In genomic region chr7:114062451-114062850, GRCm38 (mm10) we compare ENCODE assay signal across 22 mouse cellular contexts. TPM values are rescaled to one million over a fixed set of nuclear protein-coding genes. Genes with fewer than 3 reads are reported as not detected.
DNase-seq lines count a peak whose midpoint lies in the region; ATAC-seq and TF ChIP-seq lines count a peak whose summit lies in the region.
"Had no signal": no experiment of that assay in that cellular context is flagged by ENCODE, and none has a peak within 500 bp of the region (broad histone marks: within the 10 kb centered on the region; RNA-seq: fewer than 3 reads in every experiment).

No protein-coding gene starts in this region.

- TF ChIP-seq POLR2A in lung, adult 2 months (IDR thresholded peaks at IDR 0.05; ENCODE audit: borderline replicate concordance, extremely low read depth, low read depth, low read length) = no peak

- H3K27ac ChIP-seq in lung, postnatal 0 days (ENCODE audit: low read length) = no peak overlapping the region
- H3K27ac ChIP-seq: embryonic facial prominence, embryonic 10.5 days; hindbrain, embryonic 15.5 days; intestine, embryonic 15.5 days; limb, embryonic 12.5 days; liver, embryonic 12.5 days; stomach, embryonic 15.5 days had no signal

- WGBS in lung, postnatal 0 days = 33% methylated on average over 1 of the region's 1 CpGs
- 29% methylated on average over 1 of the region's 1 CpGs for WGBS in lung, adult 2 months

- H3K36me3 ChIP-seq in lung, postnatal 0 days (ENCODE audit: insufficient read depth, low read length) = no peaks in the 10 kb centered on the region
- H3K36me3 ChIP-seq: hindbrain, embryonic 15.5 days; intestine, embryonic 15.5 days; stomach, embryonic 15.5 days had no signal

- no peak for TF ChIP-seq CTCF in lung, postnatal 0 days (IDR thresholded peaks at IDR 0.05)
- TF ChIP-seq CTCF in lung, adult 2 months (IDR thresholded peaks at IDR 0.05; ENCODE audit: insufficient read depth, low read length) = no peak

- TF ChIP-seq EP300 in lung, postnatal 0 days (IDR thresholded peaks at IDR 0.05) = no peak; the same call in 1 of the 2 replicates

- peak; percentile 19; the same call in 1 of the 2 replicates for ATAC-seq in lung, postnatal 0 days
- ATAC-seq: intestine, embryonic 15.5 days; liver, embryonic 12.5 days had no signal

- no peak overlapping the region for H3K9ac ChIP-seq in lung, postnatal 0 days (replicated peaks; ENCODE audit: low read depth)
- H3K9ac ChIP-seq: hindbrain, embryonic 15.5 days; intestine, embryonic 15.5 days; limb, embryonic 12.5 days; liver, embryonic 12.5 days; lung, embryonic 14.5 days; stomach, embryonic 15.5 days had no signal

- peak; percentile 23 for DNase-seq in gastrocnemius, postnatal 10 days
- DNase-seq in gastrocnemius, postnatal 25 days = no peak
- DNase-seq in lung, postnatal 0 days (ENCODE audit: low spot score) = peak; percentile 57
- DNase-seq in lung, adult 2 months = no peak
- peak; percentile 63 for DNase-seq in adrenal gland, postnatal 14 days
- DNase-seq in lung, postnatal 36 days = peak; percentile 56
- no peak for DNase-seq in cerebellum, adult 18-20 months
- no peak for DNase-seq in neural tube, embryonic 10.5 days (ENCODE audit: extremely low spot score, low spot score)
- DNase-seq: B cell, adult 2 months; cerebellum, adult 8-10 months; kidney, adult 9 months; kidney, postnatal 4 days; lung, embryonic 14.5 days; midbrain, embryonic 14.5 days; right cerebral cortex, postnatal 25 days had no signal

- no peaks in the 10 kb centered on the region for H3K9me3 ChIP-seq in lung, postnatal 0 days (ENCODE audit: low read length)
- H3K9me3 ChIP-seq: embryonic facial prominence, embryonic 10.5 days; hindbrain, embryonic 15.5 days; intestine, embryonic 15.5 days; limb, embryonic 12.5 days; liver, embryonic 12.5 days; megakaryocyte, embryonic 14.5 days; stomach, embryonic 15.5 days had no signal

- no peak overlapping the region for H3K4me2 ChIP-seq in lung, postnatal 0 days (replicated peaks; ENCODE audit: low read depth, low read length)
- H3K4me2 ChIP-seq: hindbrain, embryonic 15.5 days; intestine, embryonic 15.5 days; limb, embryonic 12.5 days; liver, embryonic 12.5 days; lung, embryonic 14.5 days; stomach, embryonic 15.5 days had no signal

- peaks cover 15% of the 10 kb centered on the region for H3K4me1 ChIP-seq in lung, postnatal 0 days (ENCODE audit: insufficient read depth, low read depth, low read length)
- H3K4me1 ChIP-seq in lung, adult 2 months (ENCODE audit: control insufficient read depth, insufficient read depth, low read length) = peaks cover 16% of the 10 kb centered on the region

- no peaks in the 10 kb centered on the region for H3K27me3 ChIP-seq in lung, postnatal 0 days (replicated peaks; ENCODE audit: insufficient read depth, low read length)
- H3K27me3 ChIP-seq: hindbrain, embryonic 15.5 days; intestine, embryonic 15.5 days; limb, embryonic 12.5 days; liver, embryonic 12.5 days; megakaryocyte, embryonic 14.5 days; stomach, embryonic 15.5 days had no signal

- no peak overlapping the region for H3K4me3 ChIP-seq in lung, postnatal 0 days (ENCODE audit: low read depth, low read length)
- H3K4me3 ChIP-seq in lung, adult 2 months (replicated peaks; ENCODE audit: extremely low read depth, low read depth, low read length) = no peak overlapping the region
- H3K4me3 ChIP-seq: embryonic facial prominence, embryonic 10.5 days; hindbrain, embryonic 15.5 days; intestine, embryonic 15.5 days; limb, embryonic 12.5 days; liver, embryonic 12.5 days; megakaryocyte, embryonic 14.5 days; stomach, embryonic 15.5 days had no signal

RNA-seq across cellular contexts. Expression of gene Rras2, which starts 55.1 kb away (rescaled TPM):
- 10 to 100 TPM; 23.6 to 25.1 TPM for total RNA-seq in gastrocnemius, postnatal 10 days (2021)
- total RNA-seq in gastrocnemius, postnatal 25 days (2021) = 10 to 100 TPM; 13.9 to 18.5 TPM
- polyA plus RNA-seq in lung, postnatal 0 days (2015; fragmentation: Nextera tagmentation; extraction: Ambion mirVana) = 77.7 and 83.6 TPM in 2 replicates
- polyA plus RNA-seq in lung, adult 2 months (2012; rRNA removed) = 24.4 and 30.0 TPM in 2 replicates
- total RNA-seq in adrenal gland, postnatal 14 days (2021) = 36.1 and 44.4 TPM in 2 replicates

Comparison
In these comparisons a context has a peak if more than half of its experiments do, and no peak if none do; other contexts are left out.
1. DNase-seq: peak in gastrocnemius, postnatal 10 days (single experiment), lung, postnatal 0 days (single experiment), adrenal gland, postnatal 14 days (single experiment) and lung, postnatal 36 days (single experiment); none in gastrocnemius, postnatal 25 days (single experiment), lung, adult 2 months (single experiment), cerebellum, adult 18-20 months (0 of 2) and neural tube, embryonic 10.5 days (single experiment).